7 mouse cellular contexts compared by ENCODE assay signal in genomic region chr19:46326756-46327305, GRCm38 (mm10). TPM values are rescaled to one million over a fixed set of nuclear protein-coding genes. Genes with fewer than 3 reads are reported as not detected.
DNase-seq lines count a peak whose midpoint lies in the region; TF ChIP-seq lines count a peak whose summit lies in the region.

TSS of gene Psd (minus strand) at chr19:46327156.

- no peaks in the 10 kb centered on the region for H3K9me3 ChIP-seq in E14TG2a.4 (ENCODE audit: low read length)

- H3K27me3 ChIP-seq in E14TG2a.4 (ENCODE audit: insufficient read depth, low read length) = peaks cover 66% of the 10 kb centered on the region
- H3K27me3 ChIP-seq in splenic B cell, adult 2 months (ENCODE audit: control insufficient read depth, insufficient read depth, low read length, poor library complexity, severe bottlenecking) = no peaks in the 10 kb centered on the region

- peak within 1 kb of the TSS; percentile 88 for H3K4me3 ChIP-seq in E14TG2a.4 (replicated peaks; ENCODE audit: low read length)

- intact Hi-C loops in heart, postnatal 36 days (cut with DNase I) = no loop called here

- TF ChIP-seq CTCF in E14TG2a.4 (conservative IDR thresholded peaks at IDR 0.05; ENCODE audit: low read length) = no peak

- peaks cover 19% of the 10 kb centered on the region for H3K36me3 ChIP-seq in E14TG2a.4 (ENCODE audit: insufficient read depth, low read length)
- H3K36me3 ChIP-seq in splenic B cell, adult 2 months (ENCODE audit: control insufficient read depth, insufficient read depth, low read length, poor library complexity, severe bottlenecking) = no peaks in the 10 kb centered on the region; the same call in 1 of the 2 replicates

- peak; percentile 50 for DNase-seq in Muller cell, postnatal 12 days (ENCODE audit: inconsistent ontology term)
- DNase-seq in embryo, embryonic 10.5 days (ENCODE audit: low spot score) = peak; percentile 69
- DNase-seq in heart, postnatal 36 days = peak; percentile 55 to 63
- peak; percentile 67 to 74 for DNase-seq in layer of hippocampus, postnatal 36 days
- peak; percentile 53 to 54 for DNase-seq in lung, postnatal 4 days
- DNase-seq in splenic B cell, adult 2 months (ENCODE audit: low read depth, low spot score) = peak; percentile 70

- H3K4me1 ChIP-seq in E14TG2a.4 (replicated peaks; ENCODE audit: low read depth, low read length) = peaks cover 66% of the 10 kb centered on the region

RNA-seq across cellular contexts. Expression of gene Psd, which starts in this region (rescaled TPM):
- 1 to 10 TPM in 1 of 2 experiments, under 1 TPM in 1; 0.57 to 1.3 TPM for total RNA-seq in heart, postnatal 36 days (2021)
- 100 to 1,000 TPM; 731 to 733 TPM for total RNA-seq in layer of hippocampus, postnatal 36 days (2021)

Comparison
In these comparisons a context has a peak if more than half of its experiments do, and no peak if none do; other contexts are left out.
1. Peak in every context shown above with its lines: DNase-seq and H3K4me3 ChIP-seq.
2. RNA of gene Psd (total RNA-seq): 731 to 733 TPM in layer of hippocampus, postnatal 36 days; 0.57 to 1.3 TPM in heart, postnatal 36 days; every median in the first group is over 100 times any median in the second.